Mouse (Mus musculus) thymus, postnatal 25 days (tissue): ENCODE measurements at regions not wholly inside any gene's neighbourhood (a gene's known extent, or its start where the extent isn't known, plus 50 kb on each side); places are given as distances from the start of the nearest gene placed in this dataset.

Experiments used
- DNase-seq: peaks from one replicate; pipeline ENCODE4 v3.0.0; 2022

- DNase-seq, result no peak
Observed at GRCm38 (mm10) chr2:123267036-123267435, 502.0 kb downstream of the Sqor start.

- no peak for DNase-seq
Observed at GRCm38 (mm10) chr2:123274866-123275735, 510.1 kb downstream of the Sqor start.

- no peak for DNase-seq
Observed at GRCm38 (mm10) chr2:123275736-123276330, 510.8 kb downstream of the Sqor start.

GRCm38 (mm10) chr2:123311554-123312276, 546.7 kb downstream of the Sqor start:
- no peak for DNase-seq

- peak; percentile 12 for DNase-seq
Observed at GRCm38 (mm10) chr2:123312277-123312617, 547.2 kb downstream of the Sqor start.

GRCm38 (mm10) chr2:123320448-123321097, 555.5 kb downstream of the Sqor start:
- no peak for DNase-seq

- DNase-seq, result no peak
Observed at GRCm38 (mm10) chr2:123323769-123324168, 558.7 kb downstream of the Sqor start.

- no peak for DNase-seq
Observed at GRCm38 (mm10) chr2:123324896-123325295, 559.9 kb downstream of the Sqor start.

- DNase-seq, result no peak
Observed at GRCm38 (mm10) chr2:123349625-123350346, 584.7 kb downstream of the Sqor start.

GRCm38 (mm10) chr2:123364204-123364603, 599.2 kb downstream of the Sqor start:
- no peak for DNase-seq

GRCm38 (mm10) chr2:123366571-123366970, 601.5 kb downstream of the Sqor start:
- no peak for DNase-seq

GRCm38 (mm10) chr2:123385622-123386418, 620.8 kb downstream of the Sqor start:
- DNase-seq, result no peak

- DNase-seq, result no peak
Observed at GRCm38 (mm10) chr2:123386773-123387604, 622.0 kb downstream of the Sqor start.

GRCm38 (mm10) chr2:123390981-123391380, 625.9 kb downstream of the Sqor start:
- DNase-seq, result no peak

- no peak for DNase-seq
Observed at GRCm38 (mm10) chr2:123394296-123394695, 629.3 kb downstream of the Sqor start.

- no peak for DNase-seq
Observed at GRCm38 (mm10) chr2:123397551-123397950, 632.5 kb downstream of the Sqor start.

- DNase-seq, result no peak
Observed at GRCm38 (mm10) chr2:123401064-123401463, 636.0 kb downstream of the Sqor start.

- DNase-seq, result no peak
Observed at GRCm38 (mm10) chr2:123409075-123409474, 644.0 kb downstream of the Sqor start.

- no peak for DNase-seq
Observed at GRCm38 (mm10) chr2:123458034-123458677, 631.6 kb upstream of the Sema6d start.

GRCm38 (mm10) chr2:123473840-123474239, 615.9 kb upstream of the Sema6d start:
- no peak for DNase-seq
